Mouse (Mus musculus) thymus, postnatal 4 days (tissue): ENCODE results near the gene Zfp658.

Experiments used
- DNase-seq: peaks from one replicate; pipeline ENCODE4 v3.0.0; 2021

Gene Zfp658

GRCm38 (mm10) chr7:43584790-43585189 is 22.7 kb downstream of the Zfp658 start:
- peak; percentile 42 for DNase-seq

- DNase-seq = no peak
These were observed 39.8 kb downstream of the Zfp658 start for GRCm38 (mm10) chr7:43601884-43602283.

DNA sequence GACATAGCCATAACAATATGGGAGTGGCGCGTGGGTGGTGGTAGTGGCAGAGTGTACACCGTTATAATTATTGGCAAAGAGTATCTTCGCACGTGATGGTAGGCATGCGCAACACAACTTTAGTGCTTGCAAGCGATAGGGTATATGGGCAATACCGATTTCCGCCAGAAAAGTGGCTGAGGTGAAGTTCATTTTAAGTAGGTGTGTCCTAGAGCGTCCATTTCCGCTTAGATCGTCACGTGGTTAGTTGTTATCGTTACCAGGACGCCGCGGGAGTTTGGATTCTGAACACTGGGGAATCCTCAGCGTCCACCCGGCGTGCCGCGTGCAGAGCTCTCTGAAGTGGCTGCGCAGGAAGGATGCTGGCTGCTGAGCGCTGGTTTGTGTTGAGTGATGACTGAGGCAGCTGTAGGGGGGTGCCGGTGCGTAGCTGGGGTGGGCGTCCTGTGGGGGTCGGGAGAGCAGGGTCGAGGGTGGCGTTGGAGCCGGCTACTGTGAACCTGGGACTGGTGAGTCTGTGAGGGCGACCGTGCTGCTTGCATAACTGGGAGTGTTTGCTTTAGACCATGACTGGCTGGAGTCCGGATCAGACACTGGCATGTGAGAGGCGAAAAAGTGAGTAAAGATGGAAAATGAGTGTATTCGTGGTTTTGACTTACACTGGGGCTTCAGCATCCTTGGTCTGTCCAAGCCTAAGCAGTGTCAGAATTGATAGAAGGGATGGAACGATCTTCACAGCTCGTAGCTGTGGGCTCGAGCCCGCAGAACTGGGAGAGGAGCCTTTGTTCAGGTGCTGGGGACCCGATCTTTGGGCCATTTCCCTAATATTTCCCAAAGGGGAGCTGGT is 45.1 kb downstream of the Zfp658 start, which contains the start of gene Zfp819:
Gene Zfp819, plus strand, starts transcription at position 274 of the 847 bp plus-strand sequence.
- peak; percentile 63 for DNase-seq

GRCm38 (mm10) chr7:43607743-43608287 is 45.8 kb downstream of the Zfp658 start:
- no peak for DNase-seq

DNA sequence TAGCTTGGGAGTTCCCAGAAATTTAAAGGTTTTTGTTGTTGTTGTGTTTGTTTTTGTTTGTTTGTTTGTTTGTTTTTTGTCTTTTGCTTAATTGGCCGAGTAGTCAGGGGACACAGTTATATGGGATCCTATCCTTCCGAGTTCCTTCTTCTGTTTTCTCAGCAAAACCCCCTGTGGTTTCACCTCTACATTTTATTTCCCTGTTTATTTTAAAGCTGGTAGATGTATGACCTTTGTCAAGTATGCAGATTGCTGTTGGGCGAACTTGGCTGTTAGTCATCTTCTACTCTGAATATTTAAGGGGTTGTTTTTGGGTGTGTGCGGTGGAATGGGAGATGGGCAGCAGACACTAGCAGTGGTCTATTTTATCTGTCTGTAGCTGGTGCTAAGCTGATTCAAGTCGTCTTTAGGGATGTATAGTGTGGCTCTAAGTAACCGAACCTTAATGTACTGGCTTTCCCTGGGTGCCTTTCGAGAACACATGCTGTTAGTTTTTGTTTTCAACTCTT is 46.3 kb downstream of the Zfp658 start:
- DNase-seq = no peak

- DNase-seq = no peak
These were observed 51.9 kb downstream of the Zfp658 start for GRCm38 (mm10) chr7:43613816-43614551.

DNA sequence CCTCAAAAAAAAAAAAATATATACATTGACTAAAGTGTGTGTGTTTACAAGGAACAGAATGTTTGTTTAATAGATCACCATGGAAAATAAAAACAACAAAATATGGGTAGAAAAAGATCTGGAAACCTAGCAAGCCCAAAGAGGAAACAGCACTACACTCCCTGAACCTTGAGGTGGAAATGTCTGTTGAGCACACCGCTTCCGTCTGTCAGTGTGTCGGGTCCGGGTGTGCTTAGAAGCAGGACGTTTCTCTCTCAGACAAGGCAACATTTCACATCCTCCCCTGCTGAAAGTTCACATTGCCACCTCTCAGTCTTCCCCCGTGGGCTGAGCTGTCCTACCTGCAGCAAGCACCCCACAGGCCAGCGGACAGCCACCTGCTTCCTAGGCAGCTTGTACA is 60.9 kb downstream of the Zfp658 start:
- no peak for DNase-seq

DNA sequence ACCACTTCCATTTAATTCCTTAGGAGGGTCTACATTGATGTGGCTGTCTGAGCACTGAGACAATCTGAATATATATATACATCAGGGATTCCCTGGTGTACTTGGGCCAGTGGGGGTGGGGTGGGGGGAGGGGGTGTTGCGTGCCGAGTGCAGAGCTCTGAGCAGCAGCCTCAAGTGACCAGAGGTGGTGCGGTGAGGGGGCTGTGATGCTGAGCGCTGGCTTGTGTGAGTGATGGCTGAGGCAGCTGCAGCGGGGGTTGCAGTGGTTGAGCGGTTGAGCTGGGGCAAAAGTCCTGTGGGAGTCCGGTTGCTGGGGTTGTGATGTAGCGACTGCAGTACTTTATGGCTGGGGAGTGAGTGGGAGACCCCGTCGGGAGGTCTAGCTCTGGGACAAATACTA is 61.8 kb downstream of the Zfp658 start:
- DNase-seq = no peak
